Mouse (Mus musculus) liver, postnatal 0 days (tissue): ENCODE results near the gene Ank.

Experiments used
- CTCF ChIP-seq: sonication (generic); IDR thresholded peaks from 2 replicates; pipeline ENCODE4 v1.5.1; 2016; ENCODE audit warnings: antibody characterized with exemption, low read depth
- EP300 ChIP-seq: IDR thresholded peaks from 2 replicates; pipeline ENCODE4 v1.6.1; 2016; ENCODE audit warnings: antibody characterized with exemption, low read depth, mild to moderate bottlenecking

DNA sequence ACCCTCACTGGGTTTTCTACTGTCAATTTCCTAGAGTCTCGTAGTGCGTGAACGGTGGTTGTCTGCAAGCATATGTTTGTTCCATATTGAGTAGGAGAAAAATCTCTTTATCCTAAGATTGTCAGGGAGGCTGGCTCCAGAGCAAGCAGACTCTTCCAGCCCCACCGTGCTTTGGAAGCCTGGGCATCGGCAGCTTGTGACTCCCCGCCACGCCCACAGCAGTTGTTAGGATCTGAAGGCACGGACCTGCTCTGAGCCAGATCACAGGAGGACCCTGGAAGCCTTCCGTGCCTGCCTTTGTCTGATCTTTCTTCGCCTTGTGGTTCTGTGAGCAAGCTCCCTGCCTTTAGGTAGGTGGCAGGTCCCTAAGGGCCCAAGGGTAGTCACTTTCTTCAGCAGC is 21.6 kb downstream of the Ank start:
- TF ChIP-seq CTCF: no peak
- TF ChIP-seq EP300: no peak
